Mouse (Mus musculus) forebrain, postnatal 0 days (tissue): ENCODE measurements around the gene Ubfd1. TPM values are rescaled to one million over a fixed set of nuclear protein-coding genes. Genes with fewer than 3 reads are reported as not detected.

Experiments used
- ATAC-seq: fragments of 200-750 bp; cut with Nextera tagmentation; 2 replicates; pipeline ENCODE4 v1.8.0; 2017; ENCODE audit warnings: mild to moderate bottlenecking, moderate library complexity
- DNase-seq: peaks from one replicate; pipeline ENCODE4 v3.0.0-alpha.2; 2015
- H3K27ac ChIP-seq: fragments of 300-500 bp; sonication (generic); 2 replicates; pipeline ENCODE4 v1.5.1; 2014; ENCODE audit warnings: low read depth, mild to moderate bottlenecking, antibody characterized with exemption, low read length, moderate library complexity, mixed read lengths
- H3K27me3 ChIP-seq: fragments of 300-500 bp; sonication (generic); 2 replicates; pipeline ENCODE4 v1.6.1; 2014; ENCODE audit warnings: mild to moderate bottlenecking, low read length, mixed read lengths; ENCODE audit not compliant: insufficient read depth
- H3K36me3 ChIP-seq: fragments of 300-500 bp; sonication (generic); 2 replicates; pipeline ENCODE4 v1.6.1; 2014; ENCODE audit warnings: mild to moderate bottlenecking, moderate library complexity; ENCODE audit not compliant: insufficient read depth
- H3K4me1 ChIP-seq: fragments of 300-500 bp; sonication (generic); 2 replicates; pipeline ENCODE4 v1.6.1; 2014; ENCODE audit warnings: antibody characterized with exemption; ENCODE audit not compliant: insufficient read depth
- H3K4me2 ChIP-seq: fragments of 300-500 bp; sonication (generic); 2 replicates; pipeline ENCODE4 v1.6.1; 2014; ENCODE audit warnings: low read depth, mild to moderate bottlenecking, moderate library complexity
- H3K4me3 ChIP-seq: fragments of 300-500 bp; sonication (generic); 2 replicates; pipeline ENCODE4 v1.5.1; 2014; ENCODE audit warnings: low read depth, low read length, mixed read lengths
- H3K9ac ChIP-seq: fragments of 300-500 bp; sonication (generic); 2 replicates; pipeline ENCODE4 v1.6.1; 2014; ENCODE audit warnings: mild to moderate bottlenecking
- H3K9me3 ChIP-seq: fragments of 300-500 bp; sonication (generic); 2 replicates; pipeline ENCODE4 v1.6.1; 2016; ENCODE audit warnings: low read length
- CTCF ChIP-seq: sonication (generic); IDR thresholded peaks from 2 replicates; pipeline ENCODE4 v1.5.1; 2016; ENCODE audit warnings: antibody characterized with exemption, control low read depth, low read depth
- WGBS: fragments of 180-500 bp; shearing (Covaris S2); extraction: QIAGEN DNeasy Blood & Tissue Kit; methylation state at CpG from one replicate; pipeline ENCODE4 v1.1.7; 2014; 5-methylcytosine and 5-hydroxymethylcytosine counted together
- polyA plus RNA-seq: library from polyadenylated mRNA; unstranded; fragments of >200 nt; fragmentation: Nextera tagmentation; extraction: Ambion mirVana; gene quantifications from 2 replicates; pipeline ENCODE4 v1.2.1, GENCODE M21; 2015
- total RNA-seq: library from RNA; depleted of rRNA; stranded (reverse); fragments of >200 nt; gene quantifications from 2 replicates; pipeline ENCODE4 v1.2.3, GENCODE M21; 2014; rRNA removed

Gene Ubfd1
- total RNA-seq (76.2 and 105 TPM in 2 replicates), polyA plus RNA-seq (38.5 and 54.5 TPM in 2 replicates)

GRCm38 (mm10) chr7:122066945-122067516, at the start of gene Ubfd1, which contains the start of gene Ears2:
TSS of gene Ubfd1 (plus strand) at chr7:122067175.
TSS of gene Ears2 (minus strand) at chr7:122067263.
- Histone ChIP-seq H3K4me3 (peak within 1 kb of the TSS; percentile 94), H3K4me1 (peaks cover 19% of the 10 kb centered on the region), H3K36me3 (peaks cover 20% of the 10 kb centered on the region), H3K27me3 (no peaks in the 10 kb centered on the region), H3K4me2 (peak within 1 kb of the TSS; percentile 81), H3K9ac (peak within 1 kb of the TSS; percentile 92), H3K9me3 (no peaks in the 10 kb centered on the region), H3K27ac (peak within 1 kb of the TSS; percentile 93)
- WGBS = under 1% methylated on average over 59 of the region's 60 CpGs
- peak; percentile 44 for TF ChIP-seq CTCF
- DNase-seq (peak; percentile 98), ATAC-seq (peak; percentile 97)

- peaks cover 3% of the 10 kb centered on the region; the same call in 1 of the 2 replicates for H3K4me1 ChIP-seq
- 62% methylated on average over 3 of the region's 3 CpGs for WGBS
- no peak overlapping the region for H3K4me3 ChIP-seq
- H3K36me3 ChIP-seq = peaks cover 3% of the 10 kb centered on the region; the same call in 1 of the 2 replicates
- peak overlapping the region; percentile 71 for H3K4me2 ChIP-seq
- no peaks in the 10 kb centered on the region for H3K9me3 ChIP-seq
- no peaks in the 10 kb centered on the region for H3K27me3 ChIP-seq
- no peak for TF ChIP-seq CTCF
- ATAC-seq (no peak), DNase-seq (no peak)
- H3K27ac ChIP-seq = no peak overlapping the region
- H3K9ac ChIP-seq = no peak overlapping the region
These were observed 48.7 kb upstream of the Ubfd1 start for GRCm38 (mm10) chr7:122018247-122018646.

GRCm38 (mm10) chr7:122018978-122019377, 48.0 kb upstream of the Ubfd1 start:
- Histone ChIP-seq H3K27me3 (no peaks in the 10 kb centered on the region), H3K9ac (no peak overlapping the region), H3K27ac (no peak overlapping the region), H3K9me3 (no peaks in the 10 kb centered on the region), H3K4me3 (peak overlapping the region; percentile 85), H3K4me1 (peaks cover 3% of the 10 kb centered on the region; the same call in 1 of the 2 replicates), H3K36me3 (peaks cover 3% of the 10 kb centered on the region; the same call in 1 of the 2 replicates), H3K4me2 (peak overlapping the region; percentile 71)
- 76% methylated on average over 7 of the region's 7 CpGs for WGBS
- TF ChIP-seq CTCF = no peak
- ATAC-seq (no peak), DNase-seq (no peak)

DNA sequence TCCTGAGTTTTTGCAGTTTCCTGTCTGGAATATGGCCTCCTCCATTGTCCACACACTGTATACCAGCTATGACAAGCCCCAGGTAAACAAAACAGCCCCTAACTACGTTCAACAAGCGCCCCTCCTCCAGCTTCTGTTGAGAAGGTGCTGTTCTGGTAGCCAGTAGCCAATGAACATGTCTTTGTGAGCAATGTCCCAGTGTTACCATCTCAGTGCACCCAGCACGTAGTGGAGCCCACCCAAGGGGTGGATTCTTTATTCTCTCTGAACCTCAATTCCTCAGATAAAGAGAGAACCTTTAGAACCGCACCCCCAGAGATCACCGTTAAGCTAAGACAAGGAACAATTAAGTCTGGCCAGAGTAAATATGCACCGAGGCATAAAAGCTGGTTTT, 46.7 kb upstream of the Ubfd1 start:
- DNase-seq (no peak), ATAC-seq (peak; percentile 60)
- Histone ChIP-seq H3K4me2 (peak overlapping the region; percentile 71), H3K9ac (peak overlapping the region; percentile 92), H3K4me3 (peak overlapping the region; percentile 85), H3K27me3 (no peaks in the 10 kb centered on the region), H3K9me3 (no peaks in the 10 kb centered on the region), H3K27ac (peak overlapping the region; percentile 87), H3K4me1 (peaks cover 3% of the 10 kb centered on the region; the same call in 1 of the 2 replicates), H3K36me3 (peaks cover 3% of the 10 kb centered on the region; the same call in 1 of the 2 replicates)
- no peak for TF ChIP-seq CTCF
- 3% methylated on average over 6 of the region's 6 CpGs for WGBS

GRCm38 (mm10) chr7:122020667-122021354, 46.2 kb upstream of the Ubfd1 start, which contains the start of gene Gga2:
TSS of gene Gga2 (minus strand) at chr7:122021222.
- Histone ChIP-seq H3K4me1 (peaks cover 3% of the 10 kb centered on the region; the same call in 1 of the 2 replicates), H3K9ac (peak within 1 kb of the TSS; percentile 92), H3K4me3 (peak within 1 kb of the TSS; percentile 85), H3K9me3 (no peaks in the 10 kb centered on the region), H3K27ac (peak within 1 kb of the TSS; percentile 87), H3K36me3 (peaks cover 3% of the 10 kb centered on the region; the same call in 1 of the 2 replicates), H3K4me2 (peak within 1 kb of the TSS; percentile 71), H3K27me3 (no peaks in the 10 kb centered on the region)
- ATAC-seq = peak; percentile 93
- peak; percentile 90 for DNase-seq
- TF ChIP-seq CTCF = no peak
- 2% methylated on average over 49 of the region's 50 CpGs for WGBS

DNA sequence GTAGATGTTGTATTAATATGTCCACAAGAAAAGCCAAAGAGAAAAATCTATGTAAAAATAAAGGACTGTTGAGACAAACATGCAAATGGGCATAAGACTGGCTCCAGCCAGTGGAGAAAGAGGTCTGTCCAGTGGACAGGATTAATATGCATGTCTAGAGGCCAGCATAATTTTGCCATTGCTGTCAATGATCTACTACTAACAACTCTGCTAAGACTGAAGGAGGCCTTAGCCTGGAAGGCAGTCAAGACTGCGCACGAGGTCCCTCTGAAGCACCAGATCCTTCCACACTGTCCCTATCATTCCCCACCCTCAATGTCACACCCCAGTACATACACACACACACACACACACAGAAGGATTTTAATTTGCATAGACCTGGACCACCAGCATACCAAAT, 44.8 kb upstream of the Ubfd1 start:
- H3K4me2 ChIP-seq = no peak overlapping the region
- H3K9me3 ChIP-seq = no peaks in the 10 kb centered on the region
- H3K36me3 ChIP-seq = peaks cover 3% of the 10 kb centered on the region; the same call in 1 of the 2 replicates
- H3K4me3 ChIP-seq = no peak overlapping the region
- no peak overlapping the region for H3K27ac ChIP-seq
- H3K9ac ChIP-seq = no peak overlapping the region
- ATAC-seq = no peak
- H3K27me3 ChIP-seq = no peaks in the 10 kb centered on the region
- no peak for TF ChIP-seq CTCF
- no peak for DNase-seq
- peaks cover 3% of the 10 kb centered on the region; the same call in 1 of the 2 replicates for H3K4me1 ChIP-seq
- 96% methylated on average over 2 of the region's 2 CpGs for WGBS

GRCm38 (mm10) chr7:122033371-122033770, 33.6 kb upstream of the Ubfd1 start:
- 66% methylated on average over 3 of the region's 3 CpGs for WGBS
- no peaks in the 10 kb centered on the region for H3K27me3 ChIP-seq
- H3K9me3 ChIP-seq = no peaks in the 10 kb centered on the region
- ATAC-seq (no peak), DNase-seq (no peak)
- no peaks in the 10 kb centered on the region for H3K36me3 ChIP-seq
- H3K4me2 ChIP-seq = no peak overlapping the region
- H3K4me1 ChIP-seq = no peaks in the 10 kb centered on the region
- no peak overlapping the region for H3K9ac ChIP-seq
- no peak overlapping the region for H3K27ac ChIP-seq
- H3K4me3 ChIP-seq = no peak overlapping the region
- TF ChIP-seq CTCF = no peak
